Mouse (Mus musculus) heart, embryonic 16.5 days (tissue): ENCODE data around the gene Aipl1. TPM values are rescaled to one million over a fixed set of nuclear protein-coding genes. Genes with fewer than 3 reads are reported as not detected.

Source experiments
- ATAC-seq: fragments of 200-750 bp; cut with Nextera tagmentation; replicated peaks from 2 replicates; pipeline ENCODE4 v1.8.0; 2017; ENCODE audit warnings: moderate number of reproducible peaks; ENCODE audit not compliant: insufficient read depth, low FRiP score; ENCODE audit errors: extremely low read depth
- H3K27ac ChIP-seq: fragments of 300-500 bp; sonication (generic); 2 replicates; pipeline ENCODE4 v1.5.1; 2014; ENCODE audit warnings: mild to moderate bottlenecking, low read length, control low read depth, moderate library complexity
- H3K27me3 ChIP-seq: fragments of 300-500 bp; sonication (generic); 2 replicates; pipeline ENCODE4 v1.6.1; 2014; ENCODE audit warnings: low read length, mixed read lengths; ENCODE audit not compliant: control insufficient read depth, insufficient read depth
- H3K36me3 ChIP-seq: fragments of 300-500 bp; sonication (generic); 2 replicates; pipeline ENCODE4 v1.6.1; 2014; ENCODE audit not compliant: control insufficient read depth, insufficient read depth
- H3K4me1 ChIP-seq: fragments of 300-500 bp; sonication (generic); 2 replicates; pipeline ENCODE4 v1.6.1; 2014; ENCODE audit warnings: low read length, mixed read lengths; ENCODE audit not compliant: control insufficient read depth, insufficient read depth
- H3K4me2 ChIP-seq: fragments of 300-500 bp; sonication (generic); 2 replicates; pipeline ENCODE4 v1.6.1; 2014; ENCODE audit warnings: low read depth, mild to moderate bottlenecking, control low read depth, low read length
- H3K4me3 ChIP-seq: fragments of 300-500 bp; sonication (generic); 2 replicates; pipeline ENCODE4 v1.5.1; 2014; ENCODE audit warnings: mild to moderate bottlenecking, control low read depth, low read length
- H3K9ac ChIP-seq: fragments of 300-500 bp; sonication (generic); 2 replicates; pipeline ENCODE4 v1.6.1; 2014; ENCODE audit warnings: low read length, control low read depth
- H3K9me3 ChIP-seq: fragments of 300-500 bp; sonication (generic); replicated peaks from 2 replicates; pipeline ENCODE4 v1.6.1; 2016; ENCODE audit warnings: low read length; ENCODE audit not compliant: control insufficient read depth
- WGBS: fragments of 180-500 bp; shearing (Covaris S2); extraction: QIAGEN DNeasy Blood & Tissue Kit; methylation state at CpG from one replicate; pipeline ENCODE4 v1.1.7; 2014; 5-methylcytosine and 5-hydroxymethylcytosine counted together
- polyA plus RNA-seq: library from polyadenylated mRNA; unstranded; fragments of >200 nt; fragmentation: Nextera tagmentation; extraction: Ambion mirVana; gene quantifications from 2 replicates; pipeline ENCODE4 v1.2.1, GENCODE M21; 2015

Gene Aipl1
- polyA plus RNA-seq, 1 experiment from 2014 or later, result 0.12 TPM

DNA sequence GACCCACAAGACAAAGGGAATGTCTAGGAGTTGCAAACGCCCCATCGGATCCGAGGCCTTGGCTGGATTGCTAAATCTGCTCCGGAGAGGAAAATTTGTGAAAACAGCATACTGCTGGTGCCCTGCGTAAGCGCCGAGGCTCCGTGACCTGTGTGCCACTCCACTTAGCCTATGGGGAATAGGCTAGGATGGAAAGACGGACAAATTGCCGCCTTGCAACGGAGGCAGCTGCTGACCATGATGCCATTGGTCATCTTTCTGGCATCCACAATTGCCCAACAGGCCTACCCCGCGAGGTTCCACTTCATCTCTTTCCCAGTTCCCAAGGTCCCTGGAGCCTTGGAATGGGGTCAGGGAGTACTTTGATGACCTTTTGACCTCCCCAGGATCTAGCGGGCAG, 5.3 kb upstream of the Aipl1 start:
- Histone ChIP-seq H3K9me3 (no peaks in the 10 kb centered on the region), H3K9ac (peak overlapping the region; percentile 74), H3K27me3 (no peaks in the 10 kb centered on the region), H3K36me3 (peaks cover 10% of the 10 kb centered on the region), H3K4me3 (peak overlapping the region; percentile 68), H3K27ac (no peak overlapping the region), H3K4me2 (peak overlapping the region; percentile 81), H3K4me1 (peaks cover 30% of the 10 kb centered on the region)
- WGBS, result 1% methylated on average over 14 of the region's 14 CpGs
- no peak for ATAC-seq

- peak within 1 kb of the TSS; percentile 81 for H3K4me2 ChIP-seq
- H3K4me3 ChIP-seq, result peak within 1 kb of the TSS; percentile 68
- WGBS, result under 1% methylated on average over 52 of the region's 52 CpGs
- H3K9ac ChIP-seq, result peak within 1 kb of the TSS; percentile 74
- H3K27me3 ChIP-seq, result no peaks in the 10 kb centered on the region
- no peaks in the 10 kb centered on the region for H3K9me3 ChIP-seq
- peaks cover 10% of the 10 kb centered on the region for H3K36me3 ChIP-seq
- ATAC-seq, result peak; percentile 90
- peaks cover 30% of the 10 kb centered on the region for H3K4me1 ChIP-seq
- H3K27ac ChIP-seq, result peak within 1 kb of the TSS; percentile 56
Measured at GRCm38 (mm10) chr11:72041768-72042607, 4.7 kb upstream of the Aipl1 start, which contains the start of gene Pimreg. TSS of gene Pimreg (plus strand) at chr11:72042032.

GRCm38 (mm10) chr11:72041290-72041767, 4.0 kb upstream of the Aipl1 start:
- 10% methylated on average over 6 of the region's 6 CpGs for WGBS
- peak overlapping the region; percentile 72 for H3K9ac ChIP-seq
- ATAC-seq, result no peak

DNA sequence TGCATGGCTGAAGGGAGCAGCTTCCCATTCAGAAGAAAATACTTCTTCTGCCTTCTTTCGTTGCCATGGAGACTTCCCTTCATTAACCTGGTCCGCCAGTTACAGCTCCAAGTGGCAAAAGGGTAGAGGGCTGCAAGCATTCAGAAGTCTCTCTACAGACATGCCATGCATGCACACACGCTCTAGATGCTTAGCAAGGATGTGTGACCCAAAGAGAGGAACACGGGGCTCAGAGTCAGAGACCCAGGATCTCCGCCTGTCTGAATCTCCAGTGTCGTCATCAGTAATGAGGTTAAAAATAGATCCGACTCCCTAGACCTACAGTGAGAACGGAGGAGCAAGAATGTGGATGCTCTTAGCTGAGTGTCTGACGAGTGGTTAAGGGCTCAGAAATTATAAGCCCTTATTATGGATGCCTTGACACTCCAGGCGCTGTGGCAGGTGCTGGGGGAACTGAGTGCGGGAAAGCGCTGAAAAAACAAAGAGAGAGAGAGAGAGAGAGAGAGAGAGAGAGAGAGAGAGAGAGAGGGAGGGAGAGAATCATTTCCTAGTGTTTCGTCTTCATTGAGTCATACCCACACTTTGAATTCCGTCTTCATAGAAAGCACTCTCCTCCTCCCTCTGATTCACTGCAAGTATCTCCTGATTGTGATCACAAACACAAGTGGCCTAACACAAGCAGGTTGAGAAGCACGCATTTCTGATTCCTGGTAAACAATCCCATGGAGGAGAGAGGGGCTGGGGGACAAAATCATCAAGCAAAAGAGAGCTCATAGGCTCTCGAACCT, 2.5 kb upstream of the Aipl1 start:
- no peak overlapping the region for H3K9ac ChIP-seq
- ATAC-seq, result no peak
- no peak overlapping the region for H3K27ac ChIP-seq

More at GRCm38 (mm10) chr11:72041290-72041767, 4.0 kb upstream of the Aipl1 start:
- Histone ChIP-seq H3K4me3 (peak overlapping the region; percentile 68), H3K36me3 (peaks cover 8% of the 10 kb centered on the region), H3K27me3 (no peaks in the 10 kb centered on the region), H3K27ac (peak overlapping the region; percentile 56; the same call in 1 of the 2 replicates), H3K4me2 (peak overlapping the region; percentile 81), H3K4me1 (peaks cover 30% of the 10 kb centered on the region), H3K9me3 (no peaks in the 10 kb centered on the region)

GRCm38 (mm10) chr11:72037996-72038395, 687 bp upstream of the Aipl1 start:
- ATAC-seq, result no peak
- H3K4me3 ChIP-seq, result no peak overlapping the region
- H3K9ac ChIP-seq, result no peak overlapping the region
- no peak overlapping the region for H3K27ac ChIP-seq
- H3K4me1 ChIP-seq, result peaks cover 24% of the 10 kb centered on the region
- H3K9me3 ChIP-seq, result no peaks in the 10 kb centered on the region
- no peak overlapping the region for H3K4me2 ChIP-seq
- under 1% methylated on average over 4 of the region's 4 CpGs for WGBS
- no peaks in the 10 kb centered on the region for H3K27me3 ChIP-seq
- H3K36me3 ChIP-seq, result no peaks in the 10 kb centered on the region

More for the DNA sequence above, 2.5 kb upstream of the Aipl1 start:
- H3K27me3 ChIP-seq, result no peaks in the 10 kb centered on the region
- H3K4me1 ChIP-seq, result peaks cover 38% of the 10 kb centered on the region
- H3K9me3 ChIP-seq, result no peaks in the 10 kb centered on the region
- no peaks in the 10 kb centered on the region for H3K36me3 ChIP-seq
- 26% methylated on average over 16 of the region's 16 CpGs for WGBS
- H3K4me3 ChIP-seq, result peak overlapping the region; percentile 2; the same call in 1 of the 2 replicates
- H3K4me2 ChIP-seq, result peak overlapping the region; percentile 41; the same call in 1 of the 2 replicates

- no peak overlapping the region for H3K4me2 ChIP-seq
- peaks cover 9% of the 10 kb centered on the region; the same call in 1 of the 2 replicates for H3K4me1 ChIP-seq
- 87% methylated on average over 3 of the region's 3 CpGs for WGBS
- no peak for ATAC-seq
- no peak overlapping the region for H3K9ac ChIP-seq
- H3K9me3 ChIP-seq, result no peaks in the 10 kb centered on the region
- no peaks in the 10 kb centered on the region for H3K36me3 ChIP-seq
- peaks cover 12% of the 10 kb centered on the region; the same call in 1 of the 2 replicates for H3K27me3 ChIP-seq
- H3K4me3 ChIP-seq, result no peak overlapping the region
- no peak overlapping the region for H3K27ac ChIP-seq
Measured at GRCm38 (mm10) chr11:72032589-72032988, 4.7 kb downstream of the Aipl1 start.

DNA sequence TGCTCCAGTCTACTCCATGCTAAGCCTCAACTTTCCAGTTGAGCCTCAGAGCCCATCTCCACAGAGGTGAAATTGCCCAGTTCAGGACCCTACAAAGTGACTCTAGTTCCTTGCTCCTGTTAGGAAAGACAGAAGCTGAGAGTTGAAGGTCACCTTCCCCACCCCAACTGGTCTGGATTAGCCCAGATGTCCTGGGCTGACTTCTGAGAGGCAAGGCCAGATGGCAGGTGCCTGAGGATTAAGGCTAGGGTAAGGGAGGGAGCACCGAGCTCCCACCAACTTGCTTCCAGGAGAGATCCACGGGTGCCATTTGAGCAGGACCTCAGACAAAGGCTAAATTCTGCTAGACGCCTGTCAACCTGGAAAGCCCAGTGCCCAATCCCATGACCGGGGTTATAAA, 5.2 kb downstream of the Aipl1 start:
- Histone ChIP-seq H3K4me1 (peaks cover 9% of the 10 kb centered on the region; the same call in 1 of the 2 replicates), H3K9me3 (no peaks in the 10 kb centered on the region), H3K36me3 (no peaks in the 10 kb centered on the region), H3K4me3 (no peak overlapping the region), H3K4me2 (no peak overlapping the region), H3K9ac (no peak overlapping the region), H3K27me3 (peaks cover 12% of the 10 kb centered on the region; the same call in 1 of the 2 replicates), H3K27ac (no peak overlapping the region)
- 64% methylated on average over 4 of the region's 4 CpGs for WGBS
- ATAC-seq, result no peak

DNA sequence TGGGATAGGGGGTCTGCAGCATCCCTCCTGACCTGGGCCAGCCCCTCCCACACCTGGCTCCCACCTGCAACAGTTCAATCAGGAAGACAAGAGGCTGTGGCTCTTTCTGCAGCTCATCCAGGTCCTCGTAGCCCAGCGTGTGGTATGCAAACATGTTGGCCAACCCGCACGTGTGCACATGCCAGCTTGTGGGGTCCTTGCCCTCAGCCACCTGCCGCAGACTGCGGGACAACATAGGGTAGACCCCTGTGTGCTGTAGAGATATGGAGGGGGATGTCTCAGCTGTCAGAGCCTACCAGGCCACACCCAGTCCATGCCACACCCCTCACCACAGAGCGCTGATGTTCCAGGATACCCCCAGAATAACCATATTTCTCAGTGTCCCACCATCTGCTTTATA, 6.0 kb downstream of the Aipl1 start:
- Histone ChIP-seq H3K4me3 (no peak overlapping the region), H3K4me2 (no peak overlapping the region), H3K9ac (no peak overlapping the region), H3K27me3 (peaks cover 12% of the 10 kb centered on the region; the same call in 1 of the 2 replicates), H3K27ac (no peak overlapping the region), H3K36me3 (no peaks in the 10 kb centered on the region), H3K4me1 (peaks cover 9% of the 10 kb centered on the region; the same call in 1 of the 2 replicates), H3K9me3 (no peaks in the 10 kb centered on the region)
- 66% methylated on average over 7 of the region's 7 CpGs for WGBS
- no peak; the same call in 1 of the 2 replicates for ATAC-seq
